Mouse (Mus musculus): ENCODE results near the gene Sv2a. TPM values are rescaled to one million over a fixed set of nuclear protein-coding genes. Genes with fewer than 3 reads are reported as not detected.

Sv2a gene
- total and polyA plus RNA-seq, 2 experiments from 2014 or later: 157 to 167 TPM

DNA sequence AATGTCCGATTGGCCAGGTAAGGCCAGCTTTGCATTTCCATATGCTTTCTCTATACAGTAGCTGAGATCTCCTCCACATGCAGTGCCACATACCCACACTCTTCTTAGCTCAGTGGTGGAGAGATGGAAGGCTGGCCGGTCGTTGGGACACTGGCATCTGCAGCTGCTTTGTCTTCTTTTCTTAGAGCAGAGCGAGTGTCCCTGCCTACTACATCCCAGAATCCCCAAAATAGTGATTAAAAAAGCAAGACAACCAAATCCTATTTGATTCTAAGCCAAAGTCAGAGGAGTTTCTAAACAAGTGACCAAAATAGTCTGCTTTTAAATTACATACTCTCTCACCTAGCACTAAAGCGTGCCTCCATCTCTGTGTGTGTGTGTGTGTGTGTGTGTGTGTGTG, 28.3 kb upstream of the Sv2a start:
- Histone ChIP-seq H3K4me3 (ENCODE audit: low read depth, low read length) (no peak overlapping the region), H3K9me3 (ENCODE audit: low read length) (no peaks in the 10 kb centered on the region), H3K27ac (ENCODE audit: low read depth, low read length) (no peak overlapping the region), H3K36me3 (ENCODE audit: insufficient read depth, low read length) (peaks cover 45% of the 10 kb centered on the region), H3K4me2 (ENCODE audit: low read depth, low read length, poor library complexity, severe bottlenecking) (no peak overlapping the region), H3K4me1 (ENCODE audit: insufficient read depth, low read length) (no peaks in the 10 kb centered on the region), H3K9ac (replicated peaks; ENCODE audit: low read length, poor library complexity, severe bottlenecking) (no peak overlapping the region), H3K27me3 (ENCODE audit: insufficient read depth, low read length) (no peaks in the 10 kb centered on the region)
- no peak for ATAC-seq (ENCODE audit: low FRiP score)
- WGBS: 90% methylated on average over 5 of the region's 5 CpGs
- DNase-seq (ENCODE audit: low spot score): no peak
- TF ChIP-seq CTCF (IDR thresholded peaks at IDR 0.05): no peak

GRCm38 (mm10) chr3:96155501-96155900, 25.4 kb upstream of the Sv2a start:
- no peaks in the 10 kb centered on the region for H3K27me3 ChIP-seq (ENCODE audit: insufficient read depth, low read length)
- peaks cover 43% of the 10 kb centered on the region for H3K36me3 ChIP-seq (ENCODE audit: insufficient read depth, low read length)
- no peak overlapping the region for H3K4me3 ChIP-seq (ENCODE audit: low read depth, low read length)
- H3K27ac ChIP-seq (ENCODE audit: low read depth, low read length): no peak overlapping the region
- H3K4me2 ChIP-seq (ENCODE audit: low read depth, low read length, poor library complexity, severe bottlenecking): no peak overlapping the region
- no peak overlapping the region for H3K9ac ChIP-seq (replicated peaks; ENCODE audit: low read length, poor library complexity, severe bottlenecking)
- 0 out of 2 replicates have a peak, but pooled peaks cover under 1% of the 10 kb centered on the region for H3K4me1 ChIP-seq (ENCODE audit: insufficient read depth, low read length)
- DNase-seq (ENCODE audit: low spot score) (no peak), ATAC-seq (ENCODE audit: low FRiP score) (no peak)
- TF ChIP-seq CTCF (IDR thresholded peaks at IDR 0.05): no peak
- H3K9me3 ChIP-seq (ENCODE audit: low read length): no peaks in the 10 kb centered on the region
- WGBS: 83% methylated on average over 8 of the region's 8 CpGs

- no peaks in the 10 kb centered on the region for H3K27me3 ChIP-seq (ENCODE audit: insufficient read depth, low read length)
- no peak overlapping the region for H3K4me2 ChIP-seq (ENCODE audit: low read depth, low read length, poor library complexity, severe bottlenecking)
- H3K27ac ChIP-seq (ENCODE audit: low read depth, low read length): 0 out of 2 replicates have a peak overlapping the region, but pooled peaks have one; percentile 71
- 83% methylated on average over 4 of the region's 4 CpGs for WGBS
- H3K9me3 ChIP-seq (ENCODE audit: low read length): no peaks in the 10 kb centered on the region
- H3K9ac ChIP-seq (replicated peaks; ENCODE audit: low read length, poor library complexity, severe bottlenecking): 0 out of 2 replicates have a peak overlapping the region, but pooled peaks have one; percentile 14
- 0 out of 2 replicates have a peak, but pooled peaks cover 3% of the 10 kb centered on the region for H3K4me1 ChIP-seq (ENCODE audit: insufficient read depth, low read length)
- no peak overlapping the region for H3K4me3 ChIP-seq (ENCODE audit: low read depth, low read length)
- no peak for ATAC-seq (ENCODE audit: low FRiP score)
- H3K36me3 ChIP-seq (ENCODE audit: insufficient read depth, low read length): peaks cover 10% of the 10 kb centered on the region
- no peak for TF ChIP-seq CTCF (IDR thresholded peaks at IDR 0.05)
- no peak for DNase-seq (ENCODE audit: low spot score)
These were observed 21.1 kb upstream of the Sv2a start for GRCm38 (mm10) chr3:96159820-96160219.

DNA sequence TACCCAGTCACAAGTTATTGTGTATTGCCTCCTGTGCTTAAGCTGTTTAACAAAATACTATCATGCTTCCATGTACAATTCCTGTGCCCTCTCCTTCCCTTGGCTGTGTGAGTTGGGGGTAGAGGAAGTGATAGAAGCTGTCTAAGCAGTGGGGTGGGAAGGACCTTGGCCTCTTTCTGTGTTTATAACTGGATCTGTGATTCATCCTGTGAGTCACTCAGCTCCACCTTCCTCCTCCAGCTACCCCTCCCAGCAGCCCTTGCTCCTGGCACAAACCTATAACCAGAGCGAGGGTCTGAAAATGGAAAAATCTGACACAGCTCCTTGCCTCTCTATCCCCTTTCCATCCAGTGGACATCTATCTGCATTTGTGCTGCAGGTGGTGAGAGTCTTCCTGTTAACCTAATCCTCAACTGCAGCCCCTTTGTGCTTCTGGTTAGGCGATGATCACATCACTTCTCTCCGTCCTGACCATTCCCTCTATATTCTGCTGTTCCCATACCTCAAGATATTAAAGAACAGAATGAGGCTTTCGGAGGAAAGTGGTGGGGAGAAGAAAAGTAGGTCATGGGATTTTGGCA, 20.6 kb upstream of the Sv2a start:
- no peak for TF ChIP-seq CTCF (IDR thresholded peaks at IDR 0.05)
- no peaks in the 10 kb centered on the region for H3K27me3 ChIP-seq (ENCODE audit: insufficient read depth, low read length)
- 0 out of 2 replicates have a peak, but pooled peaks cover 3% of the 10 kb centered on the region for H3K4me1 ChIP-seq (ENCODE audit: insufficient read depth, low read length)
- H3K4me3 ChIP-seq (ENCODE audit: low read depth, low read length): no peak overlapping the region
- peak overlapping the region; percentile 71 for H3K27ac ChIP-seq (ENCODE audit: low read depth, low read length)
- peak overlapping the region; percentile 67; the same call in 1 of the 2 replicates for H3K9ac ChIP-seq (replicated peaks; ENCODE audit: low read length, poor library complexity, severe bottlenecking)
- peaks cover 6% of the 10 kb centered on the region for H3K36me3 ChIP-seq (ENCODE audit: insufficient read depth, low read length)
- 53% methylated on average over 4 of the region's 4 CpGs for WGBS
- ATAC-seq (ENCODE audit: low FRiP score) (0 out of 2 replicates have a peak, but pooled peaks have one; percentile 6), DNase-seq (ENCODE audit: low spot score) (peak; percentile 17)
- H3K9me3 ChIP-seq (ENCODE audit: low read length): no peaks in the 10 kb centered on the region
- H3K4me2 ChIP-seq (ENCODE audit: low read depth, low read length, poor library complexity, severe bottlenecking): peak overlapping the region; percentile 85

DNA sequence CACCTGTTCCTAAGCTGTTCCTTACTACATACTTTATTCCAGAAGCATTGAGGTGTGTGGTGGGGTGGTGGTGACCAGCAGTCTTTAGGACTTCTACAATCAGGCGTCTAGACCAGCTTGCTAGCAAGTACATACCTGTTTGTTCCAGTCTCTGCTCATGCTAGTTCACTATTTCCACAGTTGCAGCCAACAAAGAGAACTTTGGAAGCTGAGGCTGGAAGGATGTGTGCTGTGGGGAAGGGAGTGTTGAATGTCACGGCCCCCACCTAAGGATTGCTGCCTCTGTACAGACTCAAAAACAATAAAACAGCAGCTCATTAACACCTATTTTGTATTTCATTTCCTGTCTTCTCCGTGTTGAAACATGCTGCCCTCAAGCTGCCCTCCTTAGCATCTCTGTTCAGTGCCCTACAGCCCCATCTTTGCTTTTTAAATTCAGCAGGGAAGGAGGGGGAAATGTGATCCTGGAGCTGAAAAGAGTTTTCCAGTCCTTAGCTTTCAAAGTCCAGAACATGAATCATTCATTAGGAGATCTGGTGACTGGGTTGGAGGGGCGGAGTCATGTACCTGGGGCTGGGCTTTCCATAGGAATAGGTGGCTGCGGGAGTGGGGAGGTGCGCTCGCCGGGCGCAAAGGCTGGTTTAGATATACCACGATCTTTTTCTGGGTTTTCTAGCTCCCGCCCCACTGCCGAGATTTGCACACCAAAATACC, 20.0 kb upstream of the Sv2a start:
- H3K27ac ChIP-seq (ENCODE audit: low read depth, low read length): peak overlapping the region; percentile 71
- H3K4me3 ChIP-seq (ENCODE audit: low read depth, low read length): peak overlapping the region; percentile 46
- no peaks in the 10 kb centered on the region for H3K27me3 ChIP-seq (ENCODE audit: insufficient read depth, low read length)
- DNase-seq (ENCODE audit: low spot score) (peak; percentile 74), ATAC-seq (ENCODE audit: low FRiP score) (peak; percentile 76)
- peak overlapping the region; percentile 85 for H3K4me2 ChIP-seq (ENCODE audit: low read depth, low read length, poor library complexity, severe bottlenecking)
- no peaks in the 10 kb centered on the region for H3K9me3 ChIP-seq (ENCODE audit: low read length)
- 2% methylated on average over 12 of the region's 12 CpGs for WGBS
- H3K36me3 ChIP-seq (ENCODE audit: insufficient read depth, low read length): no peaks in the 10 kb centered on the region; the same call in 1 of the 2 replicates
- H3K4me1 ChIP-seq (ENCODE audit: insufficient read depth, low read length): 0 out of 2 replicates have a peak, but pooled peaks cover 3% of the 10 kb centered on the region
- TF ChIP-seq CTCF (IDR thresholded peaks at IDR 0.05): no peak
- peak overlapping the region; percentile 67 for H3K9ac ChIP-seq (replicated peaks; ENCODE audit: low read length, poor library complexity, severe bottlenecking)
